Mouse (Mus musculus): ENCODE data around the gene Psmd14. TPM values are rescaled to one million over a fixed set of nuclear protein-coding genes. Genes with fewer than 3 reads are reported as not detected.

Psmd14 gene
- 98.8 and 103 TPM in 2 replicates for polyA plus RNA-seq (2012; rRNA removed)

GRCm38 (mm10) chr2:61711108-61712040 is at the start of gene Psmd14:
Psmd14 (plus strand) TSS chr2:61711694.

GRCm38 (mm10) chr2:61802656-61803251 is 91.3 kb downstream of the Psmd14 start, which contains the start of gene Tbr1:
Tbr1 (plus strand) TSS chr2:61802930.

Other genes starting within 250 kb of the Psmd14 start
- 23.0 and 24.4 TPM in 2 replicates for gene Tank, start 133.1 kb upstream of the Psmd14 start, polyA plus RNA-seq (2012; rRNA removed)
- gene Tbr1, start 91.2 kb downstream of the Psmd14 start, polyA plus RNA-seq (2012; rRNA removed) = 35.2 and 56.2 TPM in 2 replicates